Mouse (Mus musculus) stomach, embryonic 15.5 days (tissue): ENCODE results near the gene 4933402N03Rik. TPM values are rescaled to one million over a fixed set of nuclear protein-coding genes. Genes with fewer than 3 reads are reported as not detected.

ENCODE experiments used
- ATAC-seq: fragments of 200-750 bp; cut with Nextera tagmentation; 2 replicates; pipeline ENCODE4 v1.8.0; 2017; ENCODE audit warnings: low read depth, moderate number of reproducible peaks, moderate TSS enrichment; ENCODE audit not compliant: insufficient read depth, low FRiP score
- H3K27ac ChIP-seq: fragments of 300-500 bp; sonication (generic); 2 replicates; pipeline ENCODE4 v1.5.1; 2015; ENCODE audit warnings: mild to moderate bottlenecking, inconsistent platforms
- H3K27me3 ChIP-seq: fragments of 300-500 bp; sonication (generic); replicated peaks from 2 replicates; pipeline ENCODE4 v1.6.1; 2015; ENCODE audit warnings: inconsistent platforms
- H3K36me3 ChIP-seq: fragments of 300-500 bp; sonication (generic); 2 replicates; pipeline ENCODE4 v1.6.1; 2015; ENCODE audit warnings: inconsistent platforms
- H3K4me1 ChIP-seq: fragments of 300-500 bp; sonication (generic); 2 replicates; pipeline ENCODE4 v1.6.1; 2015; ENCODE audit warnings: inconsistent platforms
- H3K4me2 ChIP-seq: fragments of 300-500 bp; sonication (generic); 2 replicates; pipeline ENCODE4 v1.6.1; 2015; ENCODE audit warnings: mild to moderate bottlenecking, inconsistent platforms
- H3K4me3 ChIP-seq: fragments of 300-500 bp; sonication (generic); replicated peaks from 2 replicates; pipeline ENCODE4 v1.5.1; 2015; ENCODE audit warnings: inconsistent platforms
- H3K9ac ChIP-seq: fragments of 300-500 bp; sonication (generic); 2 replicates; pipeline ENCODE4 v1.6.1; 2015; ENCODE audit warnings: inconsistent platforms
- H3K9me3 ChIP-seq: fragments of 300-500 bp; sonication (generic); 2 replicates; pipeline ENCODE4 v1.6.1; 2016; ENCODE audit warnings: inconsistent platforms
- WGBS: fragments of 180-500 bp; shearing (Covaris S2); methylation state at CpG from one replicate; pipeline ENCODE4 v1.1.7; 2015; 5-methylcytosine and 5-hydroxymethylcytosine counted together
- polyA plus RNA-seq: library from polyadenylated mRNA; unstranded; fragments of >200 nt; fragmentation: Nextera tagmentation; extraction: Ambion mirVana; gene quantifications from 2 replicates; pipeline ENCODE4 v1.2.1, GENCODE M21; 2015

4933402N03Rik gene
- polyA plus RNA-seq, 1 experiment from 2014 or later = not detected

DNA sequence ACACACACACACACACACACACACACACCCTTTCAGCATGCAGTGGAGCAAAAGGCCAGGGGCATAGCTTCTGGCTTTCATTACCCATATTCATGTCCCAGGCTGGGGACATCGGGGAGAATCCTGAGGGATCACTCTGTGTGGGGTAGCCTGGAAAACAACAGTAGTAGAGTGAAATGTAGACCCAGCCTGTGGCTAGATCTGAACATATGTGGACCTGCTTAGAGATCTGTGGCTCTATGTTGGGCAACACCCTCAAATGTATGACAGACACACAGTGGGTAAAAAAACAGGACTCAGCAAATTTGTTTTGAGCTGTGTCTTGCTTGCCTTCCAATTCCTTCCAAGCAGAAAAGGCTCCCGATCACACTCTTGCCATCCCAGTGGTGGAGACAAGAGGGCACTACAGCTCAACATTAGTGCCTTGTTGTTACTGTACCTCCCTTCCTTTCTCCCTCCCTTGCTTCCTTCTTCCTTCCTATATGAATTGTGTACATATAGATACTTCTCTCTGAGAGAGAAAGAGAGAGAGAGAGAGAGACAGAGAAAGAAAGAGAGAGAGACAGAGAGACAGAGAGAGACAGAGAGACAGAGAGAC lies 23.8 kb downstream of the 4933402N03Rik start:
- Histone ChIP-seq H3K27ac (no peak overlapping the region), H3K9ac (no peak overlapping the region), H3K4me3 (no peak overlapping the region), H3K4me1 (no peaks in the 10 kb centered on the region), H3K9me3 (no peaks in the 10 kb centered on the region), H3K27me3 (no peaks in the 10 kb centered on the region), H3K36me3 (no peaks in the 10 kb centered on the region), H3K4me2 (no peak overlapping the region)
- 81% methylated on average over 2 of the region's 2 CpGs for WGBS
- no peak for ATAC-seq

- no peak overlapping the region for H3K27ac ChIP-seq
- H3K4me2 ChIP-seq = no peak overlapping the region
- H3K4me1 ChIP-seq = no peaks in the 10 kb centered on the region
- H3K27me3 ChIP-seq = no peaks in the 10 kb centered on the region
- H3K36me3 ChIP-seq = no peaks in the 10 kb centered on the region
- WGBS = 70% methylated on average over 2 of the region's 2 CpGs
- no peak overlapping the region for H3K9ac ChIP-seq
- no peaks in the 10 kb centered on the region for H3K9me3 ChIP-seq
- ATAC-seq = no peak
- H3K4me3 ChIP-seq = no peak overlapping the region
Observed at GRCm38 (mm10) chr7:131114434-131114833, 31.7 kb downstream of the 4933402N03Rik start.

GRCm38 (mm10) chr7:131113676-131114075 lies 32.4 kb downstream of the 4933402N03Rik start:
- no peak overlapping the region for H3K4me3 ChIP-seq
- no peaks in the 10 kb centered on the region for H3K36me3 ChIP-seq
- no peak overlapping the region for H3K4me2 ChIP-seq
- no peak overlapping the region for H3K27ac ChIP-seq
- no peaks in the 10 kb centered on the region for H3K9me3 ChIP-seq
- ATAC-seq = no peak
- no peaks in the 10 kb centered on the region for H3K4me1 ChIP-seq
- WGBS = 42% methylated on average over 6 of the region's 6 CpGs
- H3K27me3 ChIP-seq = no peaks in the 10 kb centered on the region
- H3K9ac ChIP-seq = no peak overlapping the region

DNA sequence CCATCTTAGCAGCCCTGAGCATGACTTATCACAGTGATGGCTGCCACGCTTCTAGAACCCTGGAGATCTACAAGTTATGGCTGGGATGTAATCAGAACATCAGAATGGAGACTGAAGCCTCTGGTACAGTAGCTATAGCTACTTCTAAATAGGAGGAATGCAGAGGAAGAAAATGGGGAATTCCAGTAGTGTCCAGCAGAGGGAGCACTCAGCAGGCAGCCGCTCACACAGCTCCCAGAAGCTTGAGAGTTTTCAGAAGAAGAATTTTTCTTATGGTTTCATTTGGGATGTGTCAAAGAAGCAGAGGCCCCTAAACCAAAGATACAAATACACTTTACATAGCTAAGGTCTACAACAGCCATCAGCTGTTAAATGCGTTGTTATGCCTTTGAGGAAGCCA lies 33.6 kb downstream of the 4933402N03Rik start:
- Histone ChIP-seq H3K27me3 (no peaks in the 10 kb centered on the region), H3K4me1 (no peaks in the 10 kb centered on the region), H3K27ac (no peak overlapping the region), H3K4me2 (no peak overlapping the region), H3K9me3 (no peaks in the 10 kb centered on the region), H3K36me3 (no peaks in the 10 kb centered on the region), H3K4me3 (no peak overlapping the region), H3K9ac (no peak overlapping the region)
- ATAC-seq = no peak
- WGBS = 19% methylated on average over 3 of the region's 3 CpGs

Other genes with a start within 250 kb of the 4933402N03Rik start
- gene Htra1, start 210.2 kb downstream of the 4933402N03Rik start, polyA plus RNA-seq = 23.4 and 27.8 TPM in 2 replicates
- gene Dmbt1, start 114.3 kb downstream of the 4933402N03Rik start, polyA plus RNA-seq = 47.9 and 69.0 TPM in 2 replicates
- 0.01 and 0.03 TPM in 2 replicates for gene 5430419D17Rik, start 28.1 kb upstream of the 4933402N03Rik start, polyA plus RNA-seq
- 0.36 and 0.40 TPM in 2 replicates for gene Cuzd1, start 176.0 kb upstream of the 4933402N03Rik start, polyA plus RNA-seq
- not detected in 2 replicates for gene Fam24b, start 183.2 kb upstream of the 4933402N03Rik start, polyA plus RNA-seq
- not detected in 2 replicates for gene Fam24a, start 187.6 kb upstream of the 4933402N03Rik start, polyA plus RNA-seq
- gene 2310057M21Rik, start 216.4 kb upstream of the 4933402N03Rik start, polyA plus RNA-seq = 17.7 and 19.2 TPM in 2 replicates
- gene Pstk, start 224.8 kb upstream of the 4933402N03Rik start, polyA plus RNA-seq = 69.8 and 75.2 TPM in 2 replicates